Mouse (Mus musculus) myocyte (in vitro differentiated cells): ENCODE data around the gene Cd276. TPM values are rescaled to one million over a fixed set of nuclear protein-coding genes. Genes with fewer than 3 reads are reported as not detected.
"Not testable (repeated sequence)": the region's sequence is repeated elsewhere in the genome, so short reads cannot be mapped to it uniquely, and the experiment has no call there.

Experiments
- H3K27me3 ChIP-seq: one replicate; pipeline ENCODE4 v1.6.1; 2011; ENCODE audit not compliant: control insufficient read depth, insufficient read depth, insufficient read length
- H3K36me3 ChIP-seq: one replicate; pipeline ENCODE4 v1.6.1; 2011; ENCODE audit not compliant: control insufficient read depth, insufficient read depth
- H3K4me2 ChIP-seq: one replicate; pipeline ENCODE4 v1.6.1; 2011; ENCODE audit warnings: low read depth, control low read depth
- H3K4me3 ChIP-seq: one replicate; pipeline ENCODE4 v1.5.1; 2011; ENCODE audit warnings: mild to moderate bottlenecking, control low read depth, moderate library complexity
- H3K79me2 ChIP-seq: one replicate; pipeline ENCODE4 v1.6.1; 2011; ENCODE audit not compliant: control insufficient read depth, insufficient read depth
- H3ac ChIP-seq: one replicate; pipeline ENCODE4 v1.6.1; 2011; ENCODE audit not compliant: control insufficient read depth, insufficient read length
- CEBPB ChIP-seq: IDR thresholded peaks from 2 replicates; pipeline ENCODE4 v1.6.1; 2011; ENCODE audit warnings: mild to moderate bottlenecking, moderate library complexity; ENCODE audit not compliant: poor library complexity, insufficient read depth, severe bottlenecking
- E2F4 ChIP-seq: IDR thresholded peaks from one replicate; pipeline ENCODE4 v1.6.1; 2011; ENCODE audit warnings: mild to moderate bottlenecking, control low read depth, moderate library complexity; ENCODE audit not compliant: insufficient read depth
- MAX ChIP-seq: IDR thresholded peaks from one replicate; pipeline ENCODE4 v1.6.1; 2011; ENCODE audit warnings: low read depth, mild to moderate bottlenecking, control low read depth
- MYOD1 ChIP-seq, 3 experiments: IDR thresholded peaks; one replicate each; pipeline ENCODE4 v1.6.1; 2011; ENCODE audit warnings: control low read depth in 2 of 3, low read depth in 2 of 3, mild to moderate bottlenecking in 2 of 3, moderate library complexity in 1 of 3; ENCODE audit not compliant: insufficient read length in 2 of 3, control insufficient read depth in 1 of 3
- MYOG ChIP-seq, 3 experiments: IDR thresholded peaks; one replicate each; pipeline ENCODE4 v1.6.1; 2011; ENCODE audit warnings: control low read depth in 2 of 3, low read depth in 2 of 3, mild to moderate bottlenecking in 2 of 3; ENCODE audit not compliant: insufficient read length in 2 of 3, control insufficient read depth in 1 of 3, insufficient read depth in 1 of 3
- POLR2A ChIP-seq: IDR thresholded peaks from one replicate; pipeline ENCODE4 v1.6.1; 2011; ENCODE audit warnings: low read depth, mild to moderate bottlenecking, control low read depth, moderate library complexity; ENCODE audit not compliant: insufficient read length
- POLR2AphosphoS2 ChIP-seq: IDR thresholded peaks from one replicate; pipeline ENCODE4 v1.6.1; 2011; ENCODE audit warnings: low read depth, control low read depth; ENCODE audit not compliant: insufficient read length
- REST ChIP-seq: IDR thresholded peaks from one replicate; pipeline ENCODE4 v1.6.1; 2011; ENCODE audit warnings: mild to moderate bottlenecking, control low read depth, moderate library complexity; ENCODE audit not compliant: insufficient read depth, insufficient read length
- SRF ChIP-seq: IDR thresholded peaks from one replicate; pipeline ENCODE4 v1.6.1; 2011; ENCODE audit warnings: low read depth; ENCODE audit not compliant: control insufficient read depth, insufficient read length
- TCF12 ChIP-seq: IDR thresholded peaks from one replicate; pipeline ENCODE4 v1.6.1; 2011; ENCODE audit warnings: mild to moderate bottlenecking, control low read depth; ENCODE audit not compliant: poor library complexity, insufficient read depth, severe bottlenecking
- TCF3 ChIP-seq: IDR thresholded peaks from one replicate; pipeline ENCODE4 v1.6.1; 2011; ENCODE audit warnings: low read depth, control low read depth; ENCODE audit not compliant: insufficient read length
- USF1 ChIP-seq: IDR thresholded peaks from one replicate; pipeline ENCODE4 v1.6.1; 2011; ENCODE audit warnings: low read depth, mild to moderate bottlenecking, control low read depth, moderate library complexity
- polyA plus RNA-seq: library from polyadenylated mRNA; unstranded; fragments of >200 nt; fragmentation: generic; extraction: Trizol; gene quantifications from one replicate; pipeline ENCODE4 v1.2.1, GENCODE M21; 2012; ENCODE audit warnings: missing spikeins

Gene Cd276
- polyA plus RNA-seq, 1 experiment, result 49.5 TPM

GRCm38 (mm10) chr9:58582581-58583266 is 27.5 kb upstream of the Cd276 start:
- Histone ChIP-seq H3K79me2 (peaks cover 51% of the 10 kb centered on the region), H3K27me3 (no peaks in the 10 kb centered on the region), H3K4me3 (peak overlapping the region; percentile 88), H3K36me3 (no peaks in the 10 kb centered on the region), H3K4me2 (peak overlapping the region; percentile 90), H3ac (peak overlapping the region; percentile 78)
- no peak for TF ChIP-seq SRF
- TF ChIP-seq USF1, result no peak
- no peak for TF ChIP-seq MAX

- Histone ChIP-seq H3K4me2 (peak within 1 kb of the TSS; percentile 99), H3ac (peak within 1 kb of the TSS; percentile 78), H3K79me2 (peaks cover 44% of the 10 kb centered on the region), H3K27me3 (no peaks in the 10 kb centered on the region), H3K4me3 (peak within 1 kb of the TSS; percentile 88), H3K36me3 (no peaks in the 10 kb centered on the region)
- TF ChIP-seq MYOD1 (IDR thresholded peaks at IDR 0.05; ENCODE audit: control insufficient read depth in 1 of 3, insufficient read length in 2 of 3, low read depth in 2 of 3), result peak in 1 of 3 experiments; percentile 3
- TF ChIP-seq POLR2A, result peak; percentile 75
- TF ChIP-seq POLR2AphosphoS2, result peak; percentile 91
- peak; percentile 88 for TF ChIP-seq USF1
- no peak for TF ChIP-seq CEBPB
Measured at GRCm38 (mm10) chr9:58581958-58582540, 26.8 kb upstream of the Cd276 start, which contains the start of gene Nptn. Nptn (plus strand) TSS chr9:58582240.

GRCm38 (mm10) chr9:58581283-58581930 is 26.2 kb upstream of the Cd276 start:
- Histone ChIP-seq H3K36me3 (no peaks in the 10 kb centered on the region), H3ac (peak overlapping the region; percentile 78), H3K79me2 (peaks cover 38% of the 10 kb centered on the region), H3K27me3 (no peaks in the 10 kb centered on the region), H3K4me3 (peak overlapping the region; percentile 88), H3K4me2 (peak overlapping the region; percentile 99)
- TF ChIP-seq TCF3 (no peak), POLR2A (peak; percentile 1), CEBPB (no peak), MAX (no peak)

- not testable (repeated sequence) for H3ac ChIP-seq, H3K27me3 ChIP-seq, H3K36me3 ChIP-seq
- peak overlapping the region; percentile 99 for H3K4me2 ChIP-seq
- peak; percentile 30 for TF ChIP-seq POLR2A
- TF ChIP-seq CEBPB, result peak; percentile 21; the same call in 1 of the 2 replicates
- H3K79me2 ChIP-seq, result peaks cover 30% of the 10 kb centered on the region
- peak overlapping the region; percentile 88 for H3K4me3 ChIP-seq
Measured at GRCm38 (mm10) chr9:58580453-58581195, 25.4 kb upstream of the Cd276 start.

- TF ChIP-seq TCF3, result no peak
- no peak for TF ChIP-seq POLR2A
- TF ChIP-seq MYOG (IDR thresholded peaks at IDR 0.05; ENCODE audit: control insufficient read depth in 1 of 3, insufficient read depth in 1 of 3, insufficient read length in 2 of 3, low read depth in 2 of 3), result no peak
- no peak for TF ChIP-seq SRF
- no peak for TF ChIP-seq E2F4
- no peak for TF ChIP-seq CEBPB
- Histone ChIP-seq H3K4me3 (no peak overlapping the region), H3K79me2 (peaks cover 10% of the 10 kb centered on the region), H3ac (no peak overlapping the region), H3K27me3 (no peaks in the 10 kb centered on the region), H3K36me3 (no peaks in the 10 kb centered on the region), H3K4me2 (no peak overlapping the region)
Measured at GRCm38 (mm10) chr9:58578669-58579068, 23.4 kb upstream of the Cd276 start.

GRCm38 (mm10) chr9:58571001-58571400 is 15.8 kb upstream of the Cd276 start:
- TF ChIP-seq MAX (no peak), E2F4 (no peak), POLR2AphosphoS2 (no peak), CEBPB (no peak), TCF12 (no peak), USF1 (no peak), REST (no peak), MYOD1 (IDR thresholded peaks at IDR 0.05; ENCODE audit: control insufficient read depth in 1 of 3, insufficient read length in 2 of 3, low read depth in 2 of 3) (no peak), MYOG (IDR thresholded peaks at IDR 0.05; ENCODE audit: control insufficient read depth in 1 of 3, insufficient read depth in 1 of 3, insufficient read length in 2 of 3, low read depth in 2 of 3) (no peak), TCF3 (no peak), SRF (no peak), POLR2A (no peak)
- Histone ChIP-seq H3K4me3 (no peak overlapping the region), H3ac (no peak overlapping the region), H3K79me2 (no peaks in the 10 kb centered on the region), H3K4me2 (no peak overlapping the region), H3K27me3 (no peaks in the 10 kb centered on the region), H3K36me3 (no peaks in the 10 kb centered on the region)
